Mouse (Mus musculus) spleen, adult 12 weeks (tissue): ENCODE data around the gene Hic2.

Experiments used
- DNase-seq: peaks from one replicate; pipeline ENCODE4 v3.0.0; 2022; ENCODE audit warnings: low spot score

The Hic2 gene

GRCm38 (mm10) chr16:17276164-17277151 is 43.1 kb downstream of the Hic2 start:
- peak; percentile 79 for DNase-seq

- no peak for DNase-seq
Observed at GRCm38 (mm10) chr16:17277342-17278211, 44.2 kb downstream of the Hic2 start.

- DNase-seq = no peak
Observed at GRCm38 (mm10) chr16:17280471-17280870, 47.1 kb downstream of the Hic2 start.

- DNase-seq = no peak
Observed at GRCm38 (mm10) chr16:17283151-17283550, 49.8 kb downstream of the Hic2 start.

- DNase-seq = no peak
Observed at GRCm38 (mm10) chr16:17287103-17287502, 53.7 kb downstream of the Hic2 start.

GRCm38 (mm10) chr16:17291016-17291415 is 57.6 kb downstream of the Hic2 start:
- DNase-seq = no peak

- DNase-seq = peak; percentile 65
Observed at GRCm38 (mm10) chr16:17292751-17293150, 59.4 kb downstream of the Hic2 start.

- no peak for DNase-seq
Observed at GRCm38 (mm10) chr16:17300818-17301217, 67.4 kb downstream of the Hic2 start.

- no peak for DNase-seq
Observed at GRCm38 (mm10) chr16:17303521-17304245, 70.3 kb downstream of the Hic2 start.

GRCm38 (mm10) chr16:17307461-17307860 is 74.1 kb downstream of the Hic2 start:
- no peak for DNase-seq

- no peak for DNase-seq
Observed at GRCm38 (mm10) chr16:17309036-17309435, 75.7 kb downstream of the Hic2 start.

- DNase-seq = no peak
Observed at GRCm38 (mm10) chr16:17312531-17312930, 79.2 kb downstream of the Hic2 start.
